Mouse (Mus musculus) CH12.LX (cell line): ENCODE data around the gene Nradd. TPM values are rescaled to one million over a fixed set of nuclear protein-coding genes. Genes with fewer than 3 reads are reported as not detected.

ENCODE experiments used
- DNase-seq: peaks from one replicate; pipeline ENCODE4 v3.0.0-alpha.2; 2013; ENCODE audit errors: extremely low read depth
- H3K27ac ChIP-seq: 2 replicates; pipeline ENCODE4 v1.5.1; 2012; ENCODE audit warnings: low read depth, mild to moderate bottlenecking, control low read depth, moderate library complexity; ENCODE audit not compliant: insufficient read depth
- H3K27me3 ChIP-seq: replicated peaks from 2 replicates; pipeline ENCODE3; 2012; ENCODE audit warnings: inconsistent platforms
- H3K36me3 ChIP-seq, 2 experiments: replicated peaks in 1 of 2; 2 replicates each; pipeline versions ENCODE3 to v1.6.1; 2012; ENCODE audit warnings: inconsistent platforms in 1 of 2, low read length in 1 of 2, mild to moderate bottlenecking in 1 of 2, mixed read lengths in 1 of 2, moderate library complexity in 1 of 2; ENCODE audit not compliant: control insufficient read depth in 1 of 2, insufficient read depth in 1 of 2
- H3K4me1 ChIP-seq, 2 experiments: 2 replicates each; pipeline ENCODE4 v1.6.1; 2012; ENCODE audit warnings: inconsistent platforms in 1 of 2, moderate library complexity in 1 of 2; ENCODE audit not compliant: insufficient read depth in 2 of 2, control insufficient read depth in 1 of 2
- H3K4me2 ChIP-seq: 2 replicates; pipeline ENCODE4 v1.6.1; 2012; ENCODE audit warnings: low read depth, mild to moderate bottlenecking, control low read depth; ENCODE audit not compliant: poor library complexity, insufficient read depth, severe bottlenecking
- H3K4me3 ChIP-seq, 3 experiments: fragments of 150-350 bp in 1 of 3; sonication (generic) in 1 of 3; replicated peaks in 1 of 3; 2 replicates each; pipeline versions ENCODE3 to v1.5.1; 2011 to 2012; ENCODE audit warnings: low read depth in 2 of 3, low read length in 2 of 3, mild to moderate bottlenecking in 2 of 3, moderate library complexity in 2 of 3, control low read depth in 1 of 3, improper control_type of control experiment in 1 of 3, inconsistent platforms in 1 of 3, mixed read lengths in 1 of 3; ENCODE audit not compliant: poor library complexity in 1 of 3
- H3K79me2 ChIP-seq: replicated peaks from 2 replicates; pipeline ENCODE4 v1.6.1; 2012; ENCODE audit warnings: mild to moderate bottlenecking, moderate library complexity; ENCODE audit not compliant: control insufficient read depth, poor library complexity, insufficient read depth, severe bottlenecking; ENCODE audit errors: extremely low read depth
- H3K9ac ChIP-seq: 2 replicates; pipeline ENCODE4 v1.6.1; 2012; ENCODE audit warnings: low read depth, mild to moderate bottlenecking, control low read depth, moderate library complexity; ENCODE audit not compliant: insufficient read depth
- H3K9me3 ChIP-seq: replicated peaks from 2 replicates; pipeline ENCODE3; 2012; ENCODE audit warnings: low read length, inconsistent platforms, mixed read lengths
- BHLHE40 ChIP-seq: IDR thresholded peaks from 2 replicates; pipeline ENCODE4 v1.6.1; 2011; ENCODE audit warnings: mild to moderate bottlenecking, low read depth, low read length, improper control_type of control experiment
- CTCF ChIP-seq, 2 experiments: IDR thresholded peaks in 1 of 2; conservative IDR thresholded peaks in 1 of 2; 2 replicates each; pipeline ENCODE4 v1.5.1; 2011 to 2012; ENCODE audit warnings: low read depth in 2 of 2, low read length in 2 of 2, improper control_type of control experiment in 1 of 2, inconsistent platforms in 1 of 2, mild to moderate bottlenecking in 1 of 2, moderate library complexity in 1 of 2
- EP300 ChIP-seq: IDR thresholded peaks from 2 replicates; pipeline ENCODE4 v1.6.1; 2011; ENCODE audit warnings: low read length, improper control_type of control experiment
- ETS1 ChIP-seq: conservative IDR thresholded peaks from 2 replicates; pipeline ENCODE4 v1.6.1; 2012; ENCODE audit warnings: low read depth, mild to moderate bottlenecking, inconsistent platforms, low read length, improper control_type of control experiment, moderate library complexity
- HCFC1 ChIP-seq: IDR thresholded peaks from 2 replicates; pipeline ENCODE4 v1.6.1; 2012; ENCODE audit warnings: low read depth, mild to moderate bottlenecking, inconsistent platforms, low read length, improper control_type of control experiment
- IRF4 ChIP-seq: IDR thresholded peaks from 2 replicates; pipeline ENCODE4 v1.6.1; 2014; ENCODE audit warnings: low read depth, mild to moderate bottlenecking, inconsistent platforms, low read length, improper control_type of control experiment
- JUN ChIP-seq: IDR thresholded peaks from 2 replicates; pipeline ENCODE4 v1.6.1; 2011; ENCODE audit warnings: low read depth, mild to moderate bottlenecking, low read length, improper control_type of control experiment, moderate library complexity; ENCODE audit not compliant: insufficient read depth
- JUND ChIP-seq: conservative IDR thresholded peaks from 2 replicates; pipeline ENCODE4 v1.6.1; 2011; ENCODE audit warnings: low read depth, low read length, improper control_type of control experiment
- KAT2A ChIP-seq: IDR thresholded peaks from 2 replicates; pipeline ENCODE4 v1.6.1; 2012; ENCODE audit warnings: low read length, improper control_type of control experiment, inconsistent platforms; ENCODE audit not compliant: insufficient replicate concordance
- MAFK ChIP-seq: IDR thresholded peaks from 2 replicates; pipeline ENCODE4 v1.6.1; 2011; ENCODE audit warnings: low read length, improper control_type of control experiment; ENCODE audit not compliant: insufficient replicate concordance
- MAX ChIP-seq: IDR thresholded peaks from 2 replicates; pipeline ENCODE4 v1.6.1; 2011; ENCODE audit warnings: low read length, improper control_type of control experiment
- MXI1 ChIP-seq: IDR thresholded peaks from 2 replicates; pipeline ENCODE4 v1.6.1; 2011; ENCODE audit warnings: mild to moderate bottlenecking, low read depth, low read length, improper control_type of control experiment
- MYC ChIP-seq: IDR thresholded peaks from 2 replicates; pipeline ENCODE4 v1.6.1; 2011; ENCODE audit warnings: low read depth, mild to moderate bottlenecking, improper control_type of control experiment, low read length
- NELFE ChIP-seq: IDR thresholded peaks from 2 replicates; pipeline ENCODE4 v1.6.1; 2011; ENCODE audit warnings: low read depth, low read length, improper control_type of control experiment
- NRF1 ChIP-seq: IDR thresholded peaks from 2 replicates; pipeline ENCODE4 v1.6.1; 2014; ENCODE audit warnings: low read depth, mild to moderate bottlenecking, inconsistent platforms, low read length, improper control_type of control experiment, moderate library complexity
- PAX5 ChIP-seq: IDR thresholded peaks from 2 replicates; pipeline ENCODE4 v1.6.1; 2012; ENCODE audit warnings: low read length, inconsistent platforms, mixed read lengths
- POLR2A ChIP-seq: IDR thresholded peaks from 2 replicates; pipeline ENCODE4 v1.6.1; 2011; ENCODE audit warnings: low read depth, mild to moderate bottlenecking, improper control_type of control experiment, low read length
- RAD21 ChIP-seq: IDR thresholded peaks from 2 replicates; pipeline ENCODE4 v1.6.1; 2011; ENCODE audit warnings: low read depth, mild to moderate bottlenecking, low read length, improper control_type of control experiment, moderate library complexity
- SIN3A ChIP-seq: IDR thresholded peaks from 2 replicates; pipeline ENCODE4 v1.6.1; 2012; ENCODE audit warnings: low read length, improper control_type of control experiment, inconsistent platforms
- TBP ChIP-seq: conservative IDR thresholded peaks from 2 replicates; pipeline ENCODE4 v1.6.1; 2011; ENCODE audit warnings: low read depth, low read length, improper control_type of control experiment
- TCF12 ChIP-seq: IDR thresholded peaks from 2 replicates; pipeline ENCODE4 v1.6.1; 2014; ENCODE audit warnings: low read depth, mild to moderate bottlenecking, inconsistent platforms, low read length, improper control_type of control experiment
- UBTF ChIP-seq: IDR thresholded peaks from 2 replicates; pipeline ENCODE4 v1.6.1; 2012; ENCODE audit warnings: low read depth, mild to moderate bottlenecking, inconsistent platforms, low read length, improper control_type of control experiment, moderate library complexity
- ZC3H11A ChIP-seq: IDR thresholded peaks from 2 replicates; pipeline ENCODE4 v1.6.1; 2012; ENCODE audit warnings: low read depth, mild to moderate bottlenecking, inconsistent platforms, low read length, improper control_type of control experiment
- ZKSCAN1 ChIP-seq: IDR thresholded peaks from 2 replicates; pipeline ENCODE4 v1.6.1; 2012; ENCODE audit warnings: low read depth, inconsistent platforms, low read length, improper control_type of control experiment, borderline replicate concordance
- ZMIZ1 ChIP-seq: IDR thresholded peaks from 2 replicates; pipeline ENCODE4 v1.6.1; 2012; ENCODE audit warnings: low read depth, mild to moderate bottlenecking, inconsistent platforms, low read length, improper control_type of control experiment
- dilution Hi-C: fragments of 300-500 bp; cut with MboI; formaldehyde crosslinking; loops from 2 replicates; pipeline ENCODE4 v1.14.3; 2020; ENCODE audit warnings: low sequenced_read_pairs; ENCODE audit not compliant: extremely low pct_unique_long_range_greater_than_20kb, extremely low pct_ligation_motif_present
- in situ Hi-C: fragments of 300-500 bp; cut with MboI; formaldehyde crosslinking; loops from 3 replicates; pipeline ENCODE4 v1.14.3; 2019; ENCODE audit warnings: low sequenced_read_pairs, low pct_ligation_motif_present, low pct_unique_long_range_greater_than_20kb, mixed read lengths
- polyA plus RNA-seq: library from polyadenylated mRNA; unstranded; fragments of >175 nt; gene quantifications from 2 replicates; pipeline ENCODE4 v1.2.1, GENCODE M21; 2012; ENCODE audit warnings: low read depth; ENCODE audit not compliant: insufficient read length
- total RNA-seq, 2 experiments: library from RNA; depleted of rRNA; stranded (reverse); fragments of 300-350 nt in 1 of 2; fragments of >200 nt in 1 of 2; gene quantifications; 2 replicates each; pipeline ENCODE4 v1.2.3; 2012 to 2014

Gene Nradd
- total and polyA plus RNA-seq, 3 experiments, result 8.9 to 18.4 (median 15.8) TPM

DNA sequence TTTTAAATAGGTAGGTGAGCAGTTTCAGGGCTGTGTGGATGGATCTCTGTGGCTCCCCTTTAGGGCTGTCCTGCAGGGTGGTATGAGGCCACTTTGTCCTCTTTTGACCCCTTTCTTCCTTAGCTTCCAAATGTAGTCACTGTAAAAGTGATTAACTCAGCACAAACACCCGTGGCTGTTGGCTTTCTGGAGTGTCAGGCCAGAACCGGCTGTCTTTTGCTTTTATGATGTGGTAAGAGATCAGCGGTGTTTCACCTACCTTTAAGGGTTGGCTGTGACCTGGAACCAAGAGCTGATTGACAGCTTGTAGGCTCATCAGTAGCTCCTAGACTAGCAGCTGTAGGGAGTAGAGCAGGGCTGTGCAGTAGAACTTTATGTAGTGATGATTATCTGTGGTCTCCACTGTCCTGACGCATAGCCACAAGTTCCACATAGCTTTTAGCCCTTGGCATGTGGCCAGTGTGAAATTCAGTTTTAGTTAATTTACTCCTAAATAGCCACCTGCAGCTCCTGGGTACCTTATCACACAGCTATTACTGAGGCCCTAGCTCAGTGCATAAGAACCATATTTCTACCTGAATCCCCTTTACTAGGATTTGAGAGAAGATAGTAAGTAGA is 43.1 kb upstream of the Nradd start:
- Histone ChIP-seq H3K9ac (no peak overlapping the region), H3K27ac (no peak overlapping the region)

DNA sequence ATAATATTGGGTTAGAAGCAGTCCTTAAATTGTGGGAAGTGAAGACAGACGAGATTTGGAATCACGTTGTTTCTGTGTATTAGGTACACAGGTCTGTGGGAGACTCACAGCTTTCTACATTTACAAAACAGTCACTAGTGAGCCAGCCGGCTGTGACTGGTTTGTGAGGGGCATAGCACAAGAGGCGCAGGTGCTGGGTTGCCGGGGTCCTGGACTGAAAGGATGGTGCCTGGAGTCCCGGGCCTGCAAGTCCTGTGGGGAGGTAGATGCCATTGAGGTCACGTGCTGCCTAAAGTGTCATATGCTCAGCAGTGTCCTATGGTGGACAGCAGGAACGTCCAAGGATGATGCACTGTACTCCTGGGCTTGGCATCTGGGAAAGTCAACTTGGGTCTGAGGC is 42.1 kb upstream of the Nradd start:
- dilution Hi-C loops (no loop called here), in situ Hi-C loops (no loop called here)
- H3K4me3 ChIP-seq, result no peak overlapping the region
- DNase-seq, result no peak
- peaks cover 5 to 36% of the 10 kb centered on the region in 2 experiments for H3K36me3 ChIP-seq
- H3K9me3 ChIP-seq, result no peaks in the 10 kb centered on the region
- peak overlapping the region; percentile 90 for H3K4me2 ChIP-seq
- H3K27me3 ChIP-seq, result no peaks in the 10 kb centered on the region
- TF ChIP-seq ZMIZ1 (no peak), NRF1 (no peak), ZKSCAN1 (no peak), MAFK (no peak), JUN (no peak), TCF12 (no peak)
- TF ChIP-seq, all 38 proteins: peak for 0
- no peak overlapping the region for H3K9ac ChIP-seq
- peaks cover 47% of the 10 kb centered on the region for H3K79me2 ChIP-seq
- no peak overlapping the region for H3K27ac ChIP-seq
- peaks cover 16 to 80% of the 10 kb centered on the region in 2 experiments for H3K4me1 ChIP-seq

More for the DNA sequence above, 43.1 kb upstream of the Nradd start:
- peaks cover 5 to 34% of the 10 kb centered on the region in 2 experiments for H3K36me3 ChIP-seq
- TF ChIP-seq RAD21, result no peak
- TF ChIP-seq POLR2A, result no peak
- no peak for TF ChIP-seq CTCF (conservative IDR thresholded peaks at IDR 0.05 in 1 of 2, IDR thresholded peaks at IDR 0.05 in 1 of 2; ENCODE audit: low read depth in 2 of 2, low read length in 2 of 2)
- TF ChIP-seq MXI1, result no peak
- TF ChIP-seq EP300, result no peak
- no peak for TF ChIP-seq MAFK
- TF ChIP-seq HCFC1, result no peak
- TF ChIP-seq TBP, result no peak
- TF ChIP-seq PAX5, result no peak
- TF ChIP-seq ZC3H11A, result no peak
- TF ChIP-seq JUND, result no peak
- TF ChIP-seq UBTF, result no peak
- TF ChIP-seq KAT2A, result no peak
- no peak for TF ChIP-seq MYC
- TF ChIP-seq MAX, result no peak
- no peak for TF ChIP-seq BHLHE40
- no peak for TF ChIP-seq ETS1
- no peak for TF ChIP-seq SIN3A
- no peak for TF ChIP-seq NELFE
- no peak for TF ChIP-seq IRF4
- H3K4me2 ChIP-seq, result no peak overlapping the region
- in situ Hi-C loops, result no loop called here
- no peaks in the 10 kb centered on the region for H3K9me3 ChIP-seq
- no peak for DNase-seq
- no peaks in the 10 kb centered on the region for H3K27me3 ChIP-seq
- dilution Hi-C loops, result no loop called here
- H3K4me3 ChIP-seq, result no peak overlapping the region
- peaks cover 14 to 71% of the 10 kb centered on the region in 2 experiments for H3K4me1 ChIP-seq
- H3K79me2 ChIP-seq, result peaks cover 38% of the 10 kb centered on the region
